21 mouse cellular contexts compared by ENCODE assay signal in genomic region chr17:5746378-5746777, GRCm38 (mm10).
DNase-seq lines count a peak whose midpoint lies in the region; TF ChIP-seq lines count a peak whose summit lies in the region.
"Had no signal": no experiment of that assay in that cellular context is flagged by ENCODE, and none has a peak within 500 bp of the region (broad histone marks: within the 10 kb centered on the region; RNA-seq: fewer than 3 reads in every experiment).

No protein-coding gene starts in this region.

- H3K4me2 ChIP-seq in CH12.LX (ENCODE audit: insufficient read depth, low read depth, poor library complexity, severe bottlenecking), result no peak overlapping the region
- H3K4me2 ChIP-seq: embryonic facial prominence, embryonic 12.5 days; forebrain, embryonic 13.5 days; forebrain, embryonic 15.5 days had no signal

- no peak overlapping the region for H3K27ac ChIP-seq in CH12.LX (ENCODE audit: insufficient read depth, low read depth)
- H3K27ac ChIP-seq: embryonic facial prominence, embryonic 10.5 days; embryonic facial prominence, embryonic 12.5 days; forebrain, embryonic 13.5 days; forebrain, embryonic 15.5 days had no signal

- H3K4me3 ChIP-seq in CH12.LX (replicated peaks in 1 of 3; ENCODE audit: low read depth in 2 of 3, low read length in 2 of 3, poor library complexity in 1 of 3), result no peak overlapping the region
- H3K4me3 ChIP-seq: embryonic facial prominence, embryonic 10.5 days; embryonic facial prominence, embryonic 12.5 days; forebrain, embryonic 13.5 days; forebrain, embryonic 15.5 days had no signal

- H3K27me3 ChIP-seq in CH12.LX (replicated peaks), result no peaks in the 10 kb centered on the region
- H3K27me3 ChIP-seq in splenic B cell, adult 2 months (ENCODE audit: control insufficient read depth, insufficient read depth, low read length, poor library complexity, severe bottlenecking), result no peaks in the 10 kb centered on the region
- H3K27me3 ChIP-seq: embryonic facial prominence, embryonic 12.5 days; forebrain, embryonic 15.5 days; Patski had no signal

- dilution Hi-C loops in CH12.LX (cut with MboI; ENCODE audit: extremely low pct_ligation_motif_present, extremely low pct_unique_long_range_greater_than_20kb, low sequenced_read_pairs), result no loop called here

- H3K79me2 ChIP-seq in CH12.LX (replicated peaks; ENCODE audit: control insufficient read depth, extremely low read depth, insufficient read depth, poor library complexity, severe bottlenecking), result no peaks in the 10 kb centered on the region

- in situ Hi-C loops in CH12.LX (cut with MboI; ENCODE audit: low pct_ligation_motif_present, low pct_unique_long_range_greater_than_20kb, low sequenced_read_pairs), result loop anchor here (5.0 kb wide), 1 partner anchor 309 kb away; no protein-coding TSS in a partner anchor

- TF ChIP-seq CTCF in CH12.LX (conservative IDR thresholded peaks at IDR 0.05 in 1 of 2, IDR thresholded peaks at IDR 0.05 in 1 of 2; ENCODE audit: low read depth in 2 of 2, low read length in 2 of 2), result no peak

- no peak overlapping the region for H3K9ac ChIP-seq in CH12.LX (ENCODE audit: insufficient read depth, low read depth)
- H3K9ac ChIP-seq: embryonic facial prominence, embryonic 12.5 days; forebrain, embryonic 13.5 days; forebrain, embryonic 15.5 days had no signal

- peak; percentile 84 for DNase-seq in heart, adult 11 months
- no peak for DNase-seq in heart, postnatal 14 days
- peak; percentile 50 to 54 for DNase-seq in spleen, postnatal 36 days (ENCODE audit: low spot score in 2 of 2)
- no peak for DNase-seq in spleen, adult 12 weeks (ENCODE audit: low spot score)
- DNase-seq in CH12.LX (ENCODE audit: extremely low read depth), result peak; percentile 83
- DNase-seq in splenic B cell, adult 2 months (ENCODE audit: low read depth, low spot score), result peak; percentile 62
- no peak for DNase-seq in MN1 (ENCODE audit: low spot score)
- DNase-seq in urinary bladder, adult 18-20 months (ENCODE audit: low spot score in 2 of 2), result no peak
- DNase-seq: adrenal gland, adult 2 months; adrenal gland, postnatal 10 days; adrenal gland, postnatal 25 days; cerebellum, adult 11-12 months; cerebellum, adult 2 months; cerebellum, adult 9-10 months; cerebellum, postnatal 10 days; cerebellum, postnatal 25 days had no signal

- TF ChIP-seq POLR2A in CH12.LX (IDR thresholded peaks at IDR 0.05; ENCODE audit: low read depth, low read length), result no peak

- TF ChIP-seq EP300 in CH12.LX (IDR thresholded peaks at IDR 0.05; ENCODE audit: low read length), result peak; percentile 64

- no peak for TF ChIP-seq RAD21 in CH12.LX (IDR thresholded peaks at IDR 0.05; ENCODE audit: low read depth, low read length)

- H3K4me1 ChIP-seq in CH12.LX (ENCODE audit: control insufficient read depth in 1 of 2, insufficient read depth in 2 of 2), result peaks cover 9 to 32% of the 10 kb centered on the region in 2 experiments
- H3K4me1 ChIP-seq: embryonic facial prominence, embryonic 10.5 days; embryonic facial prominence, embryonic 12.5 days had no signal

- H3K9me3 ChIP-seq in CH12.LX (replicated peaks; ENCODE audit: low read length), result peaks cover 17% of the 10 kb centered on the region
- H3K9me3 ChIP-seq: embryonic facial prominence, embryonic 10.5 days; embryonic facial prominence, embryonic 12.5 days; forebrain, embryonic 13.5 days; forebrain, embryonic 15.5 days had no signal

- H3K36me3 ChIP-seq in CH12.LX (replicated peaks in 1 of 2; ENCODE audit: control insufficient read depth in 1 of 2, insufficient read depth in 1 of 2, low read length in 1 of 2), result no peaks in the 10 kb centered on the region
- H3K36me3 ChIP-seq in splenic B cell, adult 2 months (ENCODE audit: control insufficient read depth, insufficient read depth, low read length, poor library complexity, severe bottlenecking), result peaks cover 2% of the 10 kb centered on the region; the same call in 1 of the 2 replicates
- H3K36me3 ChIP-seq: embryonic facial prominence, embryonic 10.5 days; embryonic facial prominence, embryonic 12.5 days; forebrain, embryonic 15.5 days had no signal

- intact Hi-C loops in heart, postnatal 14 days (cut with DNase I), result no loop called here

TF ChIP-seq in CH12.LX, 34 proteins besides CTCF, POLR2A, EP300 and RAD21:
- no peak for TF ChIP-seq BHLHE40 (IDR thresholded peaks at IDR 0.05; ENCODE audit: low read depth, low read length)
- 0 out of 2 replicates have a peak, but pooled peaks have one; percentile 30 for TF ChIP-seq MYC (IDR thresholded peaks at IDR 0.05; ENCODE audit: low read depth, low read length)
- TF ChIP-seq MAX (IDR thresholded peaks at IDR 0.05; ENCODE audit: low read length), result 0 out of 2 replicates have a peak, but pooled peaks have one; percentile 15
- TF ChIP-seq ETS1 (conservative IDR thresholded peaks at IDR 0.05; ENCODE audit: low read depth, low read length), result no peak; the same call in 1 of the 2 replicates
- TF ChIP-seq MAZ (IDR thresholded peaks at IDR 0.05; ENCODE audit: low read depth, low read length), result 0 out of 2 replicates have a peak, but pooled peaks have one; percentile 42
- no peak for TF ChIP-seq NELFE (IDR thresholded peaks at IDR 0.05; ENCODE audit: low read depth, low read length)
- TF ChIP-seq CHD2 (IDR thresholded peaks at IDR 0.05; ENCODE audit: low read length), result peak; percentile 32; the same call in 1 of the 2 replicates
- TF ChIP-seq PAX5 (IDR thresholded peaks at IDR 0.05; ENCODE audit: low read length), result no peak
- 0 out of 2 replicates have a peak, but pooled peaks have one; percentile 22 for TF ChIP-seq MAFK (IDR thresholded peaks at IDR 0.05; ENCODE audit: insufficient replicate concordance, low read length)

Comparison
In these comparisons a context has a peak if more than half of its experiments do, and no peak if none do; other contexts are left out.
1. DNase-seq: peak in heart, adult 11 months (single experiment), spleen, postnatal 36 days (2 of 2), CH12.LX (single experiment) and splenic B cell, adult 2 months (single experiment); none in heart, postnatal 14 days (0 of 2), spleen, adult 12 weeks (single experiment), MN1 (single experiment) and urinary bladder, adult 18-20 months (0 of 2).